Mouse (Mus musculus) cerebellum, adult 2 months (tissue): Measurements from ENCODE around the gene Palmd. TPM values are rescaled to one million over a fixed set of nuclear protein-coding genes. Genes with fewer than 3 reads are reported as not detected.
A peak's percentile ranks its signal among the peaks of the same experiment; 100 is the strongest.

Experiments
- DNase-seq, 2 experiments: peaks; one replicate each; pipeline ENCODE4 v3.0.0; 2021
- H3K27ac ChIP-seq: fragments of 200-500 bp; 2 replicates; pipeline ENCODE4 v1.5.1; 2012; ENCODE audit warnings: low read length, control low read depth, inconsistent platforms; ENCODE audit not compliant: insufficient read depth
- H3K27me3 ChIP-seq: fragments of 200-500 bp; 2 replicates; pipeline ENCODE4 v1.6.1; 2012; ENCODE audit warnings: inconsistent platforms, mild to moderate bottlenecking, low read length, moderate library complexity; ENCODE audit not compliant: control insufficient read depth, insufficient read depth
- H3K4me1 ChIP-seq: fragments of 200-500 bp; 2 replicates; pipeline ENCODE4 v1.6.1; 2011; ENCODE audit warnings: low read length; ENCODE audit not compliant: control insufficient read depth, insufficient read depth
- H3K4me3 ChIP-seq: fragments of 200-500 bp; replicated peaks from 2 replicates; pipeline ENCODE3; 2011; ENCODE audit warnings: mild to moderate bottlenecking, low read depth, low read length, control low read depth; ENCODE audit not compliant: insufficient read depth
- CTCF ChIP-seq: fragments of 200-500 bp; IDR thresholded peaks from 2 replicates; pipeline ENCODE4 v1.5.1; 2011; ENCODE audit warnings: low read depth, mild to moderate bottlenecking, control low read depth, low read length, moderate library complexity, borderline replicate concordance; ENCODE audit not compliant: insufficient read depth
- POLR2A ChIP-seq: fragments of 200-500 bp; IDR thresholded peaks from 2 replicates; pipeline ENCODE4 v1.6.1; 2011; ENCODE audit warnings: low read length, control low read depth, borderline replicate concordance; ENCODE audit not compliant: insufficient read depth
- WGBS: fragments of 180-500 bp; shearing (Covaris S2); methylation state at CpG from one replicate; pipeline ENCODE4 v1.1.7; 2018; 5-methylcytosine and 5-hydroxymethylcytosine counted together
- polyA plus RNA-seq: library from polyadenylated mRNA; depleted of rRNA; stranded (reverse); fragments of >200 nt; gene quantifications from 2 replicates; pipeline ENCODE4 v1.2.3, GENCODE M21; 2012

The Palmd gene
- polyA plus RNA-seq, 1 experiment, result 5.1 TPM

DNA sequence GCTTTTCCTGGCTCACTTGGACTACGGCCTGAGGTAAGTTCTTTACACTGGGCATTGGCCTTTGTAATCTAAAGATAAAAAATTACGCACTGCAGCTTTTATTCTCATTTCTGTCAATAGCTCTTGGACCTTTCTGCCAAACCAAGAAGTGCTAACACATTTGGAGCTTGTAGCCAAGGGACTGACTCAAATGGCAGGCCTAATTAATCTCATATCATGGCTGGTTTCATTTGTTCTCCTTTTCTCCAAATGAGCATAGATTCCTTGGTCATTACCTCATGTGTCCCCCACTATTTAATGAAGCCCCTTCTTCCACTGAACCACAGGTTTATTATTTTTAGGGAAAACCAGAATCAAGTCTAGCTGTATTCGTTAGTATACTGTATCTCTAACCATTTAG is 19.4 kb upstream of the Palmd start:
- no peaks in the 10 kb centered on the region for H3K27me3 ChIP-seq
- no peak overlapping the region for H3K4me3 ChIP-seq
- no peaks in the 10 kb centered on the region for H3K4me1 ChIP-seq
- WGBS, result 92% methylated on average over 3 of the region's 3 CpGs
- TF ChIP-seq POLR2A (no peak), CTCF (no peak)
- H3K27ac ChIP-seq, result no peak overlapping the region
- DNase-seq, result no peak

DNA sequence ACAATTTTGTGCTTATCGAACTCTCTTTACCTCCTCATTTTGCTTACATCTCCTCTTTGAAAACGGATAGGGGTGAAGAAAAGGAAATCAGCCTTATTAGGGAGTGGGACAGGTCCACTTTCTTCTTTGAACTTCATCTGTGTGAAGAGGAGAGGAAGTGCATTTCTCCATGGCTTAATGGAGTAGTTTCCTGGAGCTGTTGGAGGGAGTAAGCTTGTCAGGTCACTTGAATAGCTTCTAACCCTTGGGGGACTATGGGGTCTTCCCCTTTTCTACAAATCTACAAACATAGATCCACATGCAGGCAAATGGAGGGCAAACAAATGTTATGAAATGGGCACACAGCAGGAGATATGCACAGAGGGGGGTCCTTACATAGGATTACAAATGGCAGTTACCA is 17.7 kb upstream of the Palmd start:
- no peak for DNase-seq
- Histone ChIP-seq H3K4me1 (no peaks in the 10 kb centered on the region), H3K4me3 (no peak overlapping the region), H3K27ac (no peak overlapping the region), H3K27me3 (no peaks in the 10 kb centered on the region)
- WGBS, result 72% methylated on average over 2 of the region's 2 CpGs
- no peak for TF ChIP-seq POLR2A
- no peak for TF ChIP-seq CTCF

DNA sequence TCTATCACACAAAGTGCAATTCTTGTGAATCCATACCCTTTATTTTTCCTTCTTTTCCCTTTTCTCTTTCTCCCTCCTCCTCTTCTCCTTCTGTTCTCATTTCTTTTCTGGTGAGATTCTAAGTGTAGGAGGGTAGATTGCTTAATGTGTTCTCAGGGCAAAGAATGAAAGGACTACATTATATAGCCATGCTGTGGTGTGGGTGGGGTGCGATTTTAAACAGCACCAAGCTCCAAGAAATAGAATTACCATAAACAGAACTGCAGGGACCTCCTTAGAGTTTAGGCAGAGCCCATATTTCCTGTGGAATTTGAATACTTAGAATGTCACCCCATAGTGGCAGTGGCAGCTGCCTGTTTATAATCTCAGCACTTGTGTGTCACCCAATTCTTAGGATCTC is 17.0 kb upstream of the Palmd start:
- no peaks in the 10 kb centered on the region for H3K4me1 ChIP-seq
- H3K4me3 ChIP-seq, result no peak overlapping the region
- no peaks in the 10 kb centered on the region for H3K27me3 ChIP-seq
- DNase-seq, result no peak
- 39% methylated on average over 1 of the region's 1 CpGs for WGBS
- no peak for TF ChIP-seq POLR2A
- no peak for TF ChIP-seq CTCF
- no peak overlapping the region for H3K27ac ChIP-seq

DNA sequence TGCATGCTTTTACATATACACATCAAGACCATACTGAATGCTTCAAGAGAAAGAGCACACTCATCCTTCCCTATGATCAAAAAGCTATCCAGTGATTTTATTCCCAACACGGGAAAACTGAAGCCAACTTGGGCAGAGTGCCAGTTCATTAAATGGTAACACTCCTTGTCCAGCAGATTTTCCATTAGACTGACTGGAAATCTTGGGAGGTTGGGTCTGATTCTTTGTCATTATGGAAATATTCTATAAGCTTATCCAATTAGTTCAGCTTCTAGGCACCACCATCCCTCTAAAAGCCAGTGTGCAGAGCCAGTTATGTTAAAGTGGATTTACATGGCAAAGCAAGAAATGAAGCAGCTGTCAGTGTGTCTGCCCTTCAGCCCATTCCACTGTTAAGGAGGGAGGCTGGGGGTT is 16.3 kb upstream of the Palmd start:
- 0% methylated on average over 1 of the region's 1 CpGs for WGBS
- Histone ChIP-seq H3K27ac (no peak overlapping the region), H3K27me3 (no peaks in the 10 kb centered on the region), H3K4me1 (no peaks in the 10 kb centered on the region), H3K4me3 (no peak overlapping the region)
- no peak for DNase-seq
- TF ChIP-seq CTCF (no peak), POLR2A (no peak)

DNA sequence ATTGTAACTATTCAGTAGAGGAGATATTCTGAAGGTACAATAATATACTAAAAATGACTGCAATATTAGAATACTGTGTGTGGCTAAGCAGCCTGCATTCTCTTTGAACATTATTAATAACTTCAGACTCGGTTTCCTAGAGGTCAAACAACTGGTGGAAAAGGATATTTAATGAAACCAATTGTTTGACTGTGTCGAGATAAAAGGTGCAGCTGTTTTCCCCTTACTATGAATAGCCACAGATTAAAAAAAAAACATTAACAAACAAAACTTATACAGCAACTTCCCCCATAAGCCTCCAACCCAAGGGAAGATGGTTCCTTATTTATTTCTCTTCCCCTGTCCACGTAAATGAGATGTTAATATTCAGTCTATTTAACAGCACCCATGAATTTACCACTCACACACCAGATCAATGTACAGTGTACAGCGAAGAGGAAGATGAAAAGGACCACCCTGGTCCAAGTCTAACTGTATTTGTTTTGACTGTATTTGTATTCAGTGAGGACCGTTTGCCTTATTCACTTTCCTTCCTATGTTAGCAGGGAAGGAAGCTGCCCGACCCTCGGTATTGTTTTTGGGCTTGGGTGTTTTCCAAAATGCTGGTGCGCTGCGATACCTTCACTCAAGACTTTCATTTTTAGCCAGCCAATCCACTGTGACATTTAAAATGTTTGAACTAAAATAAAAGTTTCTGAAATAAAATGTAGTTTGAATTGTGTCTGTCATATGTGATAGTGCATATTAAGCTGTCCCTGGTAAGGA is 13.2 kb upstream of the Palmd start:
- 79% methylated on average over 9 of the region's 9 CpGs for WGBS
- no peaks in the 10 kb centered on the region for H3K27me3 ChIP-seq
- H3K27ac ChIP-seq, result no peak overlapping the region
- H3K4me1 ChIP-seq, result no peaks in the 10 kb centered on the region
- H3K4me3 ChIP-seq, result no peak overlapping the region
- TF ChIP-seq POLR2A, result no peak
- no peak for TF ChIP-seq CTCF
- no peak for DNase-seq

DNA sequence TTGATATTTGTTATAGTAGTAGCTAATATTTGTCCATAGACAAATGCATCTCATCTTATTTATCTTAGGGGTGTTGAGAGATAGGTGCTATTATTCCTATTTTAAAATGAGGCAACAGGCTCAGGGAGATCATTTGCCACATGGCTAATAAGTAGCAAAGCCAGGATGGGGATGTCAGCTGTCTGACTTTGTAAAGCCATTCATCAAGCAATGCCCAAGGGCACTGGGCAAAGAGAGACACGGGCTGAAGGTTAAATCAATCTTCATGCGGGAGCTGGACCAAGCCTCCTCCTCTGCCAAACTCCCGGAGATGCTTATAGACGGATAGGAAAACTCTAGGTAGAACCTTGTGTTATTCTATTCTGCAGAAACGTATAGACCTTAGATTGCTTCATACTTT is 999 bp upstream of the Palmd start:
- TF ChIP-seq CTCF (no peak), POLR2A (no peak)
- Histone ChIP-seq H3K4me3 (no peak overlapping the region), H3K27ac (no peak overlapping the region), H3K27me3 (no peaks in the 10 kb centered on the region; the same call in 1 of the 2 replicates), H3K4me1 (no peaks in the 10 kb centered on the region)
- no peak for DNase-seq
- WGBS, result 63% methylated on average over 5 of the region's 5 CpGs

DNA sequence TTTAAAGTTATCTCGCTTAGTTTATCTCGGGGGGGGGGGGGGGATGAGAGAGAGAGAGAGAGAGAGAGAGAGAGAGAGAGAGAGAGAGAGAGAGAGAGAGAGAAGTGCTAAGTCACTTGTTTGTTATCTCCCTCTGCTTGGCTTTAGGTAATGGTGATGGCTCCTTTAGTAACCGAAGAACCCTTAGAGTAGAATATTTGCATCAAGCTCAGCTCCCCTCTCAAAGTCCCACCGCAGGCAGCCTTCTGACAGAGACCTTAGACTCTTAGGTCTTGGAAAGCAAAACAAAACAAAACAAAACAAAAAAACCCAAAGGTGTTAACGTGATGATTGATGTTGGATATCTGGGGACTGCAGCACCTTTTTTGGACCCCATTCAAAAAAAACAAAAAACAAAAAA is 216 bp upstream of the Palmd start:
- TF ChIP-seq POLR2A (no peak), CTCF (no peak)
- 17% methylated on average over 5 of the region's 5 CpGs for WGBS
- no peak overlapping the region; the same call in 1 of the 2 replicates for H3K27ac ChIP-seq
- peak overlapping the region; percentile 23 for H3K4me3 ChIP-seq
- no peaks in the 10 kb centered on the region for H3K4me1 ChIP-seq
- no peak for DNase-seq
- no peaks in the 10 kb centered on the region; the same call in 1 of the 2 replicates for H3K27me3 ChIP-seq

DNA sequence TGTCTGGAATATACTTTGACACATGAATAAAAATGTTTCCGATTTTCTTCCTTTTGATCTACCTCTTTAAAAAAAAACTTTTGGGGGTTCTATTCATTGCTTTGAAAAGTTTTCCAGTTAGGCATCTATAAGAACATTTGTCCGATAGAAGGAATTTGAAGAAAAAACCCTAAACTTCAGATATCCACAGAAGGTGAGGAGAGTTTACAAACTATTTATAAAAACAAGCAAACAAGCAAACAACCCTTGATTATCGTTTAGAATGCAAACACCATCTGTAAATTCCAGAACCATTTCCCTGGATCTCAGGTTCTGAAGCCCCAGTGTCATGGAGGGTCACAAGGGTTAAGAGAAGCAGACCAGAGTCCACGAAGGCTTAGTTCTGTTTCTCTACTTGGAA is 820 bp downstream of the Palmd start, which contains the start of gene 4930455H04Rik:
TSS of gene 4930455H04Rik (plus strand) at position 301 of the 400 bp plus-strand sequence.
- Histone ChIP-seq H3K27me3 (no peaks in the 10 kb centered on the region; the same call in 1 of the 2 replicates), H3K27ac (no peak within 1 kb of the TSS; the same call in 1 of the 2 replicates), H3K4me1 (no peaks in the 10 kb centered on the region), H3K4me3 (peak within 1 kb of the TSS; percentile 23)
- no peak for TF ChIP-seq POLR2A
- no peak for TF ChIP-seq CTCF
- DNase-seq, result no peak
- WGBS, result 52% methylated on average over 4 of the region's 4 CpGs
